Mouse (Mus musculus) liver, postnatal 0 days (tissue): ENCODE measurements around the gene Gfap.

Experiments
- CTCF ChIP-seq: sonication (generic); IDR thresholded peaks from 2 replicates; pipeline ENCODE4 v1.5.1; 2016; ENCODE audit warnings: antibody characterized with exemption, low read depth
- EP300 ChIP-seq: IDR thresholded peaks from 2 replicates; pipeline ENCODE4 v1.6.1; 2016; ENCODE audit warnings: antibody characterized with exemption, low read depth, mild to moderate bottlenecking

- TF ChIP-seq CTCF (no peak), EP300 (no peak)
These were observed 45.7 kb upstream of the Gfap start, which contains the start of gene C1ql1 for GRCm38 (mm10) chr11:102946265-102946991.
